In genomic region chr14:95926742-95927141, GRCm38 (mm10) we compare ENCODE assay signal across 36 mouse cellular contexts. TPM values are rescaled to one million over a fixed set of nuclear protein-coding genes. Genes with fewer than 3 reads are reported as not detected.
"Had no signal": no experiment of that assay in that cellular context is flagged by ENCODE, and none has a peak within 500 bp of the region (broad histone marks: within the 10 kb centered on the region; RNA-seq: fewer than 3 reads in every experiment).

No protein-coding gene starts in this region.

- ATAC-seq: hindbrain, embryonic 16.5 days; inflammation-experienced regulatory T-cells, adult 6 months; intestine, embryonic 15.5 days had no signal

- H3K9ac ChIP-seq: heart, embryonic 13.5 days; heart, embryonic 15.5 days; hindbrain, embryonic 12.5 days; hindbrain, embryonic 14.5 days; intestine, embryonic 15.5 days; kidney, embryonic 15.5 days; limb, embryonic 12.5 days; liver, embryonic 13.5 days; liver, embryonic 15.5 days had no signal

- H3K4me3 ChIP-seq: gastrocnemius, adult 2 months; heart, embryonic 13.5 days; heart, embryonic 15.5 days; hindbrain, embryonic 10.5 days; hindbrain, embryonic 12.5 days; intestine, embryonic 15.5 days; kidney, embryonic 15.5 days; layer of hippocampus, adult 2 months; left cerebral cortex, adult 2 months; limb, embryonic 10.5 days; limb, embryonic 12.5 days; liver, embryonic 13.5 days; liver, embryonic 15.5 days had no signal

- H3K9me3 ChIP-seq: heart, embryonic 13.5 days; heart, embryonic 15.5 days; hindbrain, embryonic 10.5 days; hindbrain, embryonic 12.5 days; intestine, embryonic 15.5 days; kidney, embryonic 15.5 days; limb, embryonic 10.5 days; limb, embryonic 12.5 days; liver, embryonic 13.5 days; liver, embryonic 15.5 days had no signal

- H3K27ac ChIP-seq: gastrocnemius, adult 2 months; heart, embryonic 13.5 days; heart, embryonic 15.5 days; hindbrain, embryonic 10.5 days; hindbrain, embryonic 12.5 days; hindbrain, embryonic 14.5 days; intestine, embryonic 15.5 days; kidney, embryonic 15.5 days; kidney, postnatal 0 days; layer of hippocampus, adult 2 months; left cerebral cortex, adult 2 months; limb, embryonic 10.5 days; limb, embryonic 12.5 days; liver, embryonic 13.5 days; liver, embryonic 15.5 days had no signal

- H3K27me3 ChIP-seq: heart, embryonic 13.5 days; heart, embryonic 15.5 days; hindbrain, embryonic 12.5 days; intestine, embryonic 15.5 days; kidney, embryonic 15.5 days; limb, embryonic 12.5 days; liver, embryonic 13.5 days; liver, embryonic 15.5 days had no signal

- DNase-seq: gastrocnemius, adult 2 months; gastrocnemius, postnatal 10 days; gastrocnemius, postnatal 25 days; heart, adult 18-20 months; heart, postnatal 14 days; heart, postnatal 36 days; kidney, adult 11 months; kidney, adult 2 months; kidney, adult 9 months; kidney, postnatal 14 days; kidney, postnatal 4 days; liver; liver, embryonic 13.5 days had no signal

- H3K4me2 ChIP-seq: heart, embryonic 11.5 days; heart, embryonic 13.5 days; heart, embryonic 15.5 days; hindbrain, embryonic 12.5 days; hindbrain, embryonic 14.5 days; intestine, embryonic 15.5 days; kidney, embryonic 15.5 days; limb, embryonic 12.5 days; liver, embryonic 11.5 days; liver, embryonic 13.5 days; liver, embryonic 15.5 days had no signal

- H3K4me1 ChIP-seq: heart, embryonic 13.5 days; heart, embryonic 15.5 days; hindbrain, embryonic 10.5 days; hindbrain, embryonic 12.5 days; intestine, embryonic 15.5 days; kidney, embryonic 15.5 days; limb, embryonic 10.5 days; limb, embryonic 12.5 days; liver, embryonic 13.5 days; liver, embryonic 15.5 days had no signal

- H3K36me3 ChIP-seq: heart, embryonic 13.5 days; heart, embryonic 15.5 days; hindbrain, embryonic 10.5 days; hindbrain, embryonic 12.5 days; intestine, embryonic 15.5 days; kidney, embryonic 15.5 days; limb, embryonic 10.5 days; limb, embryonic 12.5 days; liver, embryonic 13.5 days; liver, embryonic 15.5 days had no signal

RNA-seq across cellular contexts. Expression of gene 4921530L21Rik, which starts 45.7 kb away (rescaled TPM):
- total RNA-seq: gastrocnemius, adult 2 months; gastrocnemius, postnatal 10 days; gastrocnemius, postnatal 25 days; gastrocnemius, postnatal 4 days; heart, adult 18-20 months; heart, adult 8-10 months; heart, postnatal 14 days; heart, postnatal 36 days; layer of hippocampus, adult 2 months; layer of hippocampus, postnatal 25 days; left cerebral cortex, postnatal 14 days had no signal
- polyA plus RNA-seq: heart, embryonic 11.5 days; heart, embryonic 13.5 days; heart, embryonic 15.5 days; heart, postnatal 0 days; hindbrain, embryonic 10.5 days; hindbrain, embryonic 12.5 days; hindbrain, embryonic 14.5 days; hindbrain, embryonic 16.5 days; inflammation-experienced regulatory T-cells, adult 6 months; intestine, embryonic 15.5 days; kidney, adult 2 months; kidney, embryonic 15.5 days; kidney, postnatal 0 days; limb, embryonic 10.5 days; limb, embryonic 12.5 days; limb, embryonic 14.5 days; liver, embryonic 11.5 days; liver, embryonic 13.5 days; liver, embryonic 15.5 days had no signal
